Mouse (Mus musculus): Measurements from ENCODE around the gene Mt4. TPM values are rescaled to one million over a fixed set of nuclear protein-coding genes. Genes with fewer than 3 reads are reported as not detected.

Gene Mt4
- polyA plus RNA-seq, 1 experiment from 2014 or later: not detected

DNA sequence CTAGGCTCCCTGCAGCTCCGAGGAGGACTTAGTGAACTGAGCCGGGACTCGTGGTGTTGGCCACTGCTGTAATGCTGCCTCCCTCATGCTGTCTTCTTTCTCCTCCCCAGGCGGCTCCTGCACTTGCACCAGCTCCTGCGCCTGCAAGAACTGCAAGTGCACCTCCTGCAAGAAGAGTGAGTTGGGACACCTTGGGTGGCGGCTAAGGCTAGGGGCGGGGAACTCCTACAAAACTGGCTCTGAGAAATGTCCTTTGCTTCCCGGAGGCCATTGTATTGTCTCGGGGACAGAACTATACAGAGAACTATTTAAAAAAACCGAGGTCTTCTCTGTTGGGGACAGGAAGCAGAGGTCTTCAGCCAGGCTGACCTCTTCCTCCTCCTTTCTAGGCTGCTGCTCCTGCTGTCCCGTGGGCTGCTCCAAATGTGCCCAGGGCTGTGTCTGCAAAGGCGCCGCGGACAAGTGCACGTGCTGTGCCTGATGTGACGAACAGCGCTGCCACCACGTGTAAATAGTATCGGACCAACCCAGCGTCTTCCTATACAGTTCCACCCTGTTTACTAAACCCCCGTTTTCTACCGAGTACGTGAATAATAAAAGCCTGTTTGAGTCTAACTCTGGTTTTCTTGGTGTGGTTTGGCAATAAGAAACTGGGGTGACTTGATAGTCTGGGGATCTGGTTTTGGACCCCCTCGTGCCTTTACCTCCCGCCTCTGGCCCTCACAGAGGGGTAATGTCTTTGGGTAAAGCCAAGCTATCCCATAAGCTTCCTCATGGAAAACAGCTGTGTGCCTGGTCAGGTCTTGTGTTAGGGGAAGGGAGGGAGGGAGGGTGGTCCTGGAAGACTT lies 42.9 kb downstream of the Mt4 start:
- no peak; the same call in none of the 2 replicates for TF ChIP-seq EP300 (IDR thresholded peaks at IDR 0.05; ENCODE audit: low read depth)
- no peak for TF ChIP-seq CTCF (IDR thresholded peaks at IDR 0.05; ENCODE audit: low read depth)
- Histone ChIP-seq H3K36me3 (replicated peaks; ENCODE audit: insufficient read depth, low read length) (no peaks in the 10 kb centered on the region; the same call in 1 of the 2 replicates), H3K9me3 (ENCODE audit: low read length) (no peaks in the 10 kb centered on the region), H3K4me3 (ENCODE audit: low read depth, low read length) (peak overlapping the region; percentile 72), H3K27ac (ENCODE audit: low read depth) (peak overlapping the region; percentile 97), H3K27me3 (ENCODE audit: insufficient read depth, low read length) (no peaks in the 10 kb centered on the region), H3K9ac (replicated peaks) (peak overlapping the region; percentile 85), H3K4me2 (ENCODE audit: low read depth, low read length) (peak overlapping the region; percentile 82), H3K4me1 (ENCODE audit: insufficient read depth) (peaks cover 35% of the 10 kb centered on the region)
- ATAC-seq (no peak), DNase-seq (peak; percentile 62)
- WGBS (ENCODE audit: insufficient replicate concordance): 4% methylated on average over 25 of the region's 25 CpGs

- Histone ChIP-seq H3K36me3 (replicated peaks; ENCODE audit: insufficient read depth, low read length) (no peaks in the 10 kb centered on the region; the same call in 1 of the 2 replicates), H3K4me1 (ENCODE audit: insufficient read depth) (peaks cover 35% of the 10 kb centered on the region), H3K9ac (replicated peaks) (peak overlapping the region; percentile 85), H3K9me3 (ENCODE audit: low read length) (no peaks in the 10 kb centered on the region), H3K4me2 (ENCODE audit: low read depth, low read length) (peak overlapping the region; percentile 82), H3K27ac (ENCODE audit: low read depth) (peak overlapping the region; percentile 97), H3K27me3 (ENCODE audit: insufficient read depth, low read length) (no peaks in the 10 kb centered on the region), H3K4me3 (ENCODE audit: low read depth, low read length) (peak overlapping the region; percentile 72)
- 50% methylated on average over 1 of the region's 1 CpGs for WGBS (ENCODE audit: insufficient replicate concordance)
- ATAC-seq (no peak), DNase-seq (no peak)
- peak; percentile 38; the same call in 1 of the 2 replicates for TF ChIP-seq EP300 (IDR thresholded peaks at IDR 0.05; ENCODE audit: low read depth)
- TF ChIP-seq CTCF (IDR thresholded peaks at IDR 0.05; ENCODE audit: low read depth): no peak
These were observed 43.5 kb downstream of the Mt4 start for GRCm38 (mm10) chr8:94180561-94180908.

GRCm38 (mm10) chr8:94182055-94182929 lies 45.3 kb downstream of the Mt4 start:
- Histone ChIP-seq H3K27me3 (ENCODE audit: insufficient read depth, low read length) (peaks cover 5% of the 10 kb centered on the region; the same call in 1 of the 2 replicates), H3K27ac (ENCODE audit: low read depth) (peak overlapping the region; percentile 93), H3K9me3 (ENCODE audit: low read length) (no peaks in the 10 kb centered on the region), H3K4me1 (ENCODE audit: insufficient read depth) (peaks cover 50% of the 10 kb centered on the region), H3K4me3 (ENCODE audit: low read depth, low read length) (peak overlapping the region; percentile 48), H3K4me2 (ENCODE audit: low read depth, low read length) (peak overlapping the region; percentile 78), H3K9ac (replicated peaks) (peak overlapping the region; percentile 60), H3K36me3 (replicated peaks; ENCODE audit: insufficient read depth, low read length) (no peaks in the 10 kb centered on the region; the same call in 1 of the 2 replicates)
- 40% methylated on average over 13 of the region's 13 CpGs for WGBS (ENCODE audit: insufficient replicate concordance)
- TF ChIP-seq EP300 (IDR thresholded peaks at IDR 0.05; ENCODE audit: low read depth) (0 out of 2 replicates have a peak, but pooled peaks have one; percentile 23), CTCF (IDR thresholded peaks at IDR 0.05; ENCODE audit: low read depth) (peak; percentile 17; the same call in 1 of the 2 replicates)
- ATAC-seq (no peak), DNase-seq (peak; percentile 50)

DNA sequence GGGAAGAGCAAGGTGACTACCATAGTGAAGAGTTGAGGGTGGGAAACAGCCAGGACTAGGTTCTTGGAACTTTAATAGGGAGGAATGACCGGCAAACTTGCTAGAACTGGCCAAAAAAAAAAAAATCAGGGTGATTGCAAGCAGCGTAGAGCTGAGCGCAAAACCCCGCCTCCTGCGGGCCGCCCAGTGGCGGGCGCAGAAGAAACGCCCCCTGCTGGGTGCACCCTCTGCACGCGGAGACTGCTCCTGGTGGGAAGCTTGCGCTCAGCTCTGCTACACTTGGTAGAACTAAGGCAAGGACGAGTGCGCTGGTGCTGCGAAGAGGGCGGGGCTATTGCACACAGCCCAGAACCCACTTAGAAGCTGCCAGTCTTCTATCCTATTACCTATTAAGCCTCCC lies 46.1 kb downstream of the Mt4 start:
- TF ChIP-seq CTCF (IDR thresholded peaks at IDR 0.05; ENCODE audit: low read depth) (peak; percentile 91), EP300 (IDR thresholded peaks at IDR 0.05; ENCODE audit: low read depth) (peak; percentile 79)
- no peaks in the 10 kb centered on the region; the same call in 1 of the 2 replicates for H3K36me3 ChIP-seq (replicated peaks; ENCODE audit: insufficient read depth, low read length)
- peak overlapping the region; percentile 60 for H3K9ac ChIP-seq (replicated peaks)
- H3K27me3 ChIP-seq (ENCODE audit: insufficient read depth, low read length): peaks cover 6% of the 10 kb centered on the region; the same call in 1 of the 2 replicates
- no peaks in the 10 kb centered on the region for H3K9me3 ChIP-seq (ENCODE audit: low read length)
- H3K4me1 ChIP-seq (ENCODE audit: insufficient read depth): peaks cover 44% of the 10 kb centered on the region
- ATAC-seq (peak; percentile 49), DNase-seq (peak; percentile 95)
- H3K27ac ChIP-seq (ENCODE audit: low read depth): peak overlapping the region; percentile 93
- H3K4me3 ChIP-seq (ENCODE audit: low read depth, low read length): peak overlapping the region; percentile 48
- H3K4me2 ChIP-seq (ENCODE audit: low read depth, low read length): peak overlapping the region; percentile 78
- 0% methylated on average over 16 of the region's 16 CpGs for WGBS (ENCODE audit: insufficient replicate concordance)

DNA sequence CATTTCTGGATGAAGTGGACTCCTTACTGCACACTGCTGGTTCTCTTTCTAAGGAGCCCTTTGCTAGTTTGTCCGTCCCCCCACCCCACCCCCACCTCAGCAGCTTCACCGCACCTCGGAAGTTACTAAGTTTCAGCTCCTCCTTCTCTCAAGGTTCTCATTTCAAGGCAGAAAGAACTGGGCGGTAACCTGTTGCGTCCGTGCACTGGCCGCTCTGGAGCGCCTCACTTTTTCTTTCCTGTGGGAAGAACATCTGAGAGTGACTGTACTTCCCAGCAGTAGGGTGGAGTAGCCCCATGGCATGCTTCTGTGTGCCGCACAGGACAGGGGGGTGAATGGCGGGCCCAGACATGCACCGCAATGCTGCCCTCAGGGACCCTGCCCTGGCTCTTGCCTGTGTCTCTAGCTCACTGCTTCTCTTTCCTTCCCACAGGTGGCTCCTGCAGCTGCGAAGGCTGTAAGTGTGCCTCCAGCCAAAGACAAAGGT lies 47.4 kb downstream of the Mt4 start:
- no peak overlapping the region for H3K4me3 ChIP-seq (ENCODE audit: low read depth, low read length)
- no peak for ATAC-seq
- H3K4me2 ChIP-seq (ENCODE audit: low read depth, low read length): peak overlapping the region; percentile 2; the same call in 1 of the 2 replicates
- no peak for DNase-seq
- no peaks in the 10 kb centered on the region; the same call in 1 of the 2 replicates for H3K36me3 ChIP-seq (replicated peaks; ENCODE audit: insufficient read depth, low read length)
- WGBS (ENCODE audit: insufficient replicate concordance): 37% methylated on average over 12 of the region's 12 CpGs
- H3K27ac ChIP-seq (ENCODE audit: low read depth): no peak overlapping the region
- peaks cover 6% of the 10 kb centered on the region; the same call in 1 of the 2 replicates for H3K27me3 ChIP-seq (ENCODE audit: insufficient read depth, low read length)
- peaks cover 38% of the 10 kb centered on the region for H3K4me1 ChIP-seq (ENCODE audit: insufficient read depth)
- 0 out of 2 replicates have a peak overlapping the region, but pooled peaks have one; percentile 13 for H3K9ac ChIP-seq (replicated peaks)
- H3K9me3 ChIP-seq (ENCODE audit: low read length): no peaks in the 10 kb centered on the region
- TF ChIP-seq CTCF (IDR thresholded peaks at IDR 0.05; ENCODE audit: low read depth) (no peak), EP300 (IDR thresholded peaks at IDR 0.05; ENCODE audit: low read depth) (no peak)

Data from liver, postnatal 0 days (tissue).